Mouse (Mus musculus) kidney, postnatal 14 days (tissue): Measurements from ENCODE around the gene Fth1.

Source experiments
- DNase-seq: peaks from one replicate; pipeline ENCODE4 v3.0.0; 2022; ENCODE audit warnings: mixed read lengths

The Fth1 gene

DNA sequence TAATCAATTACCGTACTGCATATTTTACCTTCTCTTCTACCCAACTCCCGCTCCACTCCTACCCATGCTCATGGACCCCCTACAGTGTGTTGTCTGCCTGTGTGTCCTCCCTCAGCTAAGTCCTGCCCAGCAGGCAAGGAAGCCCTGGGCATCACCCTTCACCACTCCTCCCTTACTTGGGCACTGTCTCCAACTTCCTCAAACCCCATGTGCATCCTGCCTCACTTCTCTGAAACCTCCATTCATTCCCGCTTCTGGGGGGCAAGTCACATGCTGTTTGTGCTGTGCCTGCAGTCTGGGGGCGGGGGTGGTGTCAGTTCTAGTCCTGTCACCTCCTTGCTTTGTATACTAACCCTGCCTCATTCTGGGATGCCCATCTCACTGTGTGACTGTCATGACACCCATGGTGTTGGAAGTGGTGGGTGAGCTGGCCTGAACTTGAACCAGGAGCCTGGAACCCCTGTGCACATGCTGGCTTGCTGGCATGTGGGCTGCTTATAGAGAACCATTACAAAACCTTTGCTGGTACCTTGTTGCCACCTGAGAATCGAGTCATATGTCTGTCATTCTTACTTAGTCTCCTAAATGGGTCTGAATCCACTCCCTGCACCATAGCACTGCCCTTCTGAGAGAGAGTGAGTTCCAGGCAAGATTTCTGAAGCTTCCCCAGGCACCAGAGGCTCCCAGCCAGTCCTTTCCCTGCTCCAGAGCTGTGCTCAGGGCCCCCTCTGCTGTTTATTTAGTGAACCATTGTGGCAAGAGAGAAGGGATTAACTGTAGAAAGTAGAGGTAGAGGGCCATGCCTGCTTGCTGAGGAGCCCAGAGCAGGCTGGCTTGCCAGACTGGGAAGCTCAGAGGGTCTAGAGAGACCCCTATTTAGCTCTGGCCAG is 42.3 kb downstream of the Fth1 start:
- DNase-seq, result peak; percentile 73

DNA sequence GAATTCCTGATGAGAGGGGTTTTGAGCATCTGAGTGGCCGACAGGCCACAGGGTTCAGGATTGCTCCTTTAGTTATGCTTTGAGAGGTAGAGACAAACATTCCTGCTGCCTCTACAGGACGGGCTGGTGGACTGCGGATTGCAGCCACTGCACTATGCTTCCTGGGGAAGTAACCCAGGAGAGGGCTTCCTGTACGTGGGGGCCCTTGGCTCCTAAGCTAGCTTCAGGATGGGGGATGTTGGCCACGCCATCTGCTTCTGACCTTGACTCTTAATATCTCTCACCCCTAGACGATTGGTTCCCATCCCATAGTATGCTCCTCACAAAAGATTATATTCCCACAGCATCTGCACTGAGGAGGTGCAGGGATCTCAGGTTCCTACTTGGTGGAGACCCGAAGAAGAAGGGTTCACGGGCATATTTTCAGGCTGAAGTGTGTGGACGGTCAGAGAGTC is 42.9 kb downstream of the Fth1 start:
- DNase-seq, result no peak

DNA sequence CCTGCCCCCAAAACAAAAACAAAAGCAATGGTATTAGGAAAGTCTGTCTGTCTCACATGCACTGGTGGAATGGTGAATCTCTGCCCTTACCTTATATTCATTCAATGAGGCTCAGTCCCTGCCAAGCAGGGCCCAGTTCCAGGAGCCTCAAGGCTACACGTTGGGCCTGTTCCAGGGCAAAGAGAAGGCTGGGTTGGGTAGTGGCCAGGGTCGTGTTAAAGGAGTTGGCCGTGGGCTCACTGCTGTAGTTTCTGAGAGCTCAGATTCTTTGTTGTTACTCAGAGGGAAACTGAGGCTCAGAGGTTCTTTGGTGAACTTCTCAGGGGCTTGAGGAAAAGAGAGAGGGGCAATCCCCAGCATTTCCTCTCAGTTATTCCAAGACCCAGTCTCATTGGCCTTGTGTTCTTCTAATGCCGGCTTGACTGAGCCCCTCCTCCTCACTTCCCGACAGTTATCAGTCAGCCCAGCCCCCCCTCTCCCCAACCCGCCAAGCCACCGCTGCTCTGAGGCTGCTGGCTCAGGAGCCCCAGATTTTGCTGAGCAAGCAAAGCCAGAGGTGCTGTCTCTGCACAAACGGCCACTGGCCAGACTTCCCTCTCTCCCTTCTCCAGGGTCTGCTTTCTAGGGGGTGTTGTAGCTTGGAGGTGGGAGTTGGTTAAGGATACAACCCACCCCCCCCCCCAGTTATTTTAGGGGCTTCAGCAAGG is 44.9 kb downstream of the Fth1 start:
- DNase-seq, result peak; percentile 85

DNA sequence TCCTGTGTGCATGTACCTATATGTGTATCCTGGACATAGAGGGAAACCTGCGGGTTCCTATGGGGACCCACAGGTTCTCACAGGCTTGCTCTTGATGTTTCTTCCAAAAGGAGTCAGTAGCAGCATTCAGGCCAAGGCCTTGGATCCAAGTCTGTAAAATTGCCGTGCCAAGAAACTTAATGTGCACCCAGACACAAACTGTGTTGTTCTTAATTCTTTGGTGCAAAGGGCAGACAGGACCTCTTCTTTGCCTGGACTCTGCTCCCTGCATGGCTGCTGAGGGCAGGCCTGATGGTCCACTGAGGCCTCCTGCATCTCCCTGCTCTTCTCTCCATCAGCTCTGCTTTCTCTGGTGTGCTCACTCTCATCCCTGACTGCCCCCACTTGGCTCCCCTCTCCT is 49.3 kb downstream of the Fth1 start:
- peak; percentile 62 for DNase-seq

DNA sequence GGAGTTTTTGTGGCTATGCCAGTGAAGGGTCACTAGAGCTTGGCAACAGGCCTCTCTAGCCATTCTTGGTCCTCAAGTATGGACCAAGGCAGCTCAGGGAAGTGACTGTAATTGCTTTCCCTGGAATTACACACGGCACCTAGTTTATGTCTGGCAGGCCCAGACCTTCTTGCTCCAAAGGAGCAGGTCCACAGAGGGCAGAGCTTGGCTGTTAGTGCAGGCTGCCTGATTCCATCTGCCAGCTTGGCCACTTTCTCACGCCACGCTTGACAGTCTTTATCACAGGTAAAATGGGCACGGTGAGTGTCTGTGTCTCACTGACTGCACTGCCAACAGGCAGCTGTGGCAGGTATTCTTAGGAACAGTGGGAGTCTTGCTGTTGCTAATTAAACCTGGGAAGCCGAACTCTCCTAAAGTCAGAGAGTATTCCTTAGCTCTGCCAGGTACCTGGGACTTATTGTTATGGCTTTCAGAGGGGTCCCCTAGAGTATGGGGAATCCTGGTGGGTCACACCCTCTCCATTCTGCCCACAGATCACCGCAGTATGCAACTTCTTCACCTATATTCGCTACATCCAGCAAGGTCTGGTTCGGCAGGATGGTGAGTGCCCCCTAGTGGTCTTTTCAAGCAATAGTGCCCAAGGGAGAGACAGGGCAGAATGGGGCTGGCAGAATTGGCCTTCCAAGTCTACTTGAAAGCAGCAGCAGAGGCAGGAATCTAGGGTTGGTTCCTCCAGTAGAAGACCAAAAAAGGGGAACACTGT is 53.0 kb downstream of the Fth1 start:
- DNase-seq, result peak; percentile 71

DNA sequence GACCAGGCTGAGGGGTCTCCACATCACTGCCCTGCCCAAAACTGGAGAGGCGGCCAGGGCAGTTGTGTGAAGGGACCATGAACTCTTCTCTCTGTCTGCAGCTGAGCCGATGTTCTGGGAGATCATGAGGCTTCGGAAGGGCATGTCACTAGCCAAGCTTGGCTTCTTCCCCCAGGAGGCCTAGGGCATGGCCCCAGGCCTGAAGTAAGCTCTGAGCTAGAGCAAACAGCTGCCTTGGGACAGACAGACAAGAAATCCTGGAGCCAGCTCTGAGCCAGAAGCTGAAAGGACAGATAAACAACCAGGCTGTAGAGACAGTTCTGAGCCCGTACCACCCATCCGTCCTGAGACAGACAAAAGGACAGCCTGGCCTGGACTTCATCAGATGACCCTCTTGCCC is 54.0 kb downstream of the Fth1 start:
- DNase-seq, result no peak
